Mouse (Mus musculus) limb, embryonic 13.5 days (tissue): Measurements from ENCODE around the gene Runx2. TPM values are rescaled to one million over a fixed set of nuclear protein-coding genes. Genes with fewer than 3 reads are reported as not detected.

Experiments
- ATAC-seq: fragments of 200-750 bp; cut with Nextera tagmentation; 2 replicates; pipeline ENCODE4 v1.8.0; 2017; ENCODE audit warnings: low read depth, moderate number of reproducible peaks, moderate TSS enrichment; ENCODE audit not compliant: low FRiP score
- H3K27ac ChIP-seq: fragments of 300-500 bp; sonication (generic); 2 replicates; pipeline ENCODE4 v1.5.1; 2015; ENCODE audit warnings: inconsistent platforms, mild to moderate bottlenecking, moderate library complexity
- H3K27me3 ChIP-seq: fragments of 300-500 bp; sonication (generic); 2 replicates; pipeline ENCODE4 v1.6.1; 2015; ENCODE audit warnings: mild to moderate bottlenecking, inconsistent platforms
- H3K36me3 ChIP-seq: fragments of 300-500 bp; sonication (generic); 2 replicates; pipeline ENCODE4 v1.6.1; 2015; ENCODE audit warnings: inconsistent platforms, mild to moderate bottlenecking, moderate library complexity
- H3K4me1 ChIP-seq: fragments of 300-500 bp; sonication (generic); 2 replicates; pipeline ENCODE4 v1.6.1; 2015; ENCODE audit warnings: inconsistent platforms
- H3K4me2 ChIP-seq: fragments of 300-500 bp; sonication (generic); replicated peaks from 2 replicates; pipeline ENCODE4 v1.6.1; 2015; ENCODE audit warnings: inconsistent platforms, mild to moderate bottlenecking, moderate library complexity
- H3K4me3 ChIP-seq: fragments of 300-500 bp; sonication (generic); 2 replicates; pipeline ENCODE4 v1.5.1; 2015; ENCODE audit warnings: moderate library complexity, mild to moderate bottlenecking, inconsistent platforms
- H3K9ac ChIP-seq: fragments of 300-500 bp; sonication (generic); 2 replicates; pipeline ENCODE4 v1.6.1; 2015; ENCODE audit warnings: mild to moderate bottlenecking, inconsistent platforms
- H3K9me3 ChIP-seq: fragments of 300-500 bp; sonication (generic); 2 replicates; pipeline ENCODE4 v1.6.1; 2016; ENCODE audit warnings: inconsistent platforms
- WGBS: fragments of 180-500 bp; shearing (Covaris S2); methylation state at CpG from one replicate; pipeline ENCODE4 v1.1.7; 2015; 5-methylcytosine and 5-hydroxymethylcytosine counted together
- polyA plus RNA-seq: library from polyadenylated mRNA; unstranded; fragments of >200 nt; fragmentation: Nextera tagmentation; extraction: Ambion mirVana; gene quantifications from 2 replicates; pipeline ENCODE4 v1.2.1, GENCODE M21; 2015

The Runx2 gene
- polyA plus RNA-seq, 1 experiment from 2014 or later, result 15.1 TPM

DNA sequence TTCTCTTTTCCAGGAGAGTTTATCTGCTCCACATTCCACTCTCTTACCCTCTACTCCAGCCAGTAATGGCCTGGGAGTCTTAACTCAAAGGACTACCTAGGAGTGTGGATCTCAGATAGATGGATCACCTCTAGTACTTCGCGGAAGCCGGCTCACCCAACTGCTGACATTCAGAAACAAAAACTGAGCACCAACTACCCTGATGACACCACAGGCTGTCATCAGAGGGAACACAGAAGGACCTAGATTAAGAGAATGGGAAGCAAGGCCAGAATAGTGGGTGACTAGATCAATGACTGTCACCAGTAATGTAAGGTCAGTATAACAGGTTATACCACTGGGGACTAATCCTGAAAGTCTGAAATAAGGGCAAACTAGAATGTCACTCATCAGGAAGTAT, 106.6 kb downstream of the Runx2 start:
- no peaks in the 10 kb centered on the region for H3K9me3 ChIP-seq
- H3K36me3 ChIP-seq, result no peaks in the 10 kb centered on the region
- 99% methylated on average over 3 of the region's 3 CpGs for WGBS
- H3K27ac ChIP-seq, result no peak overlapping the region
- H3K27me3 ChIP-seq, result peaks cover 17% of the 10 kb centered on the region
- no peak for ATAC-seq
- H3K4me3 ChIP-seq, result no peak overlapping the region
- no peak overlapping the region for H3K4me2 ChIP-seq
- H3K4me1 ChIP-seq, result peaks cover 28% of the 10 kb centered on the region
- H3K9ac ChIP-seq, result no peak overlapping the region

DNA sequence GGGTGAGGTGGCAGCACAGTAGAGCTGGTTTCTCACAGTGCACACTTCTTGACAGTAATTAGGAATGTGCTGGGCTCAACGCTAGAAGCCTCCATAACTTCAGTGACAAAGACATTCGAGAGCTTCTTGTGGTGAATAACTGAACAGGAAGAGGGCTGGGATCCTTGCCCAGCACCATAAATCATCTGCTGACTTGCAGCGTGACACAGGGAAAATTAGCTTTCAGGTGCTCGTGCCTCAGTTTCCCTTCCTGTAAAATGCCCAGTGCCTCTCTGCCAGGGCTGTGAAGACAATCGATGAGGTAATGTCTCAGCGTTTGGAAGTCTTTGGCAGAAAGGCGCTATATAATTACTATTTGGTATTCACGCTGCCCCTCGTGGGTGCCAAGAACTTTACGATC, 108.1 kb downstream of the Runx2 start:
- ATAC-seq, result no peak
- H3K9me3 ChIP-seq, result no peaks in the 10 kb centered on the region
- no peak overlapping the region for H3K4me3 ChIP-seq
- H3K27me3 ChIP-seq, result peaks cover 17% of the 10 kb centered on the region
- WGBS, result 68% methylated on average over 10 of the region's 10 CpGs
- peaks cover 28% of the 10 kb centered on the region for H3K4me1 ChIP-seq
- H3K27ac ChIP-seq, result no peak overlapping the region
- H3K9ac ChIP-seq, result no peak overlapping the region
- no peak overlapping the region for H3K4me2 ChIP-seq
- H3K36me3 ChIP-seq, result no peaks in the 10 kb centered on the region

DNA sequence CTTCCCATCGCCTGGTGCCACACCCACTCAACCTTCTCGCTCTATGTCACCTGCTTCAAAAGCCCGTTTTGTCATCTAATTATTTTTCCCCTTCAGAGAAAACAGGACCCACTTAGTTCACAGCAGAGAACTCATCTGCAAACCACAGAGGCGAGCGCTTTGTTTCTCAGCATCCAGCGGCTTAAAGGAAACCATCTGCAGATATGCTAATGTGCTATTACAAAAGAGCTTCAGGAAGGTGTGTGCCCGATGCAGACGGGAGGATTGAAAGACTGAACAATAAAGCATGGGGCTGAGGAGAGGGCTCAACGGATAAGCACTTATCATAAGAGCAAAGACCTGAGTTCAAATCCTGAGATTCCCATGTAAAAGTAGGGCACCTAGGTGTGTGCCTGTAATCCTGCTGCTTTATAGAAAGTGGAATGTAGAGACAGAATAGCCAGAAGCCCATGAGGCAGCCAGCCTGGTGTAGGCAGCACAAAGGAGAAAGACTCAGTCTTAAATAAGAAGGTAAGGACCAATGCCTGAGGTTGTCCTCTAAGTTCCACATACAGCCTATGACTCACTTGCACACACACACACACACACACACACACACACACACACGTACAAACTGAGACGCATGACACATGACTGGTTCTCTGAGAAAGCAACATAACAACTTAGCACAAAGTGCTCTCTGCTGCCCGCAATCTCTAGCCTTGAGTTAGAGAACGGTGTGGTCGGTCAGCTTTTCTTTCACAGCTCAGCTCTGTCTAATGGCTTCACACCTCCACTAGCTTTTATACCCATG, 111.9 kb downstream of the Runx2 start:
- Histone ChIP-seq H3K4me3 (no peak overlapping the region), H3K36me3 (no peaks in the 10 kb centered on the region), H3K4me1 (peaks cover 15% of the 10 kb centered on the region), H3K4me2 (no peak overlapping the region), H3K9ac (no peak overlapping the region), H3K27ac (no peak overlapping the region), H3K9me3 (no peaks in the 10 kb centered on the region), H3K27me3 (peaks cover 17% of the 10 kb centered on the region)
- WGBS, result 65% methylated on average over 14 of the region's 14 CpGs
- ATAC-seq, result no peak

DNA sequence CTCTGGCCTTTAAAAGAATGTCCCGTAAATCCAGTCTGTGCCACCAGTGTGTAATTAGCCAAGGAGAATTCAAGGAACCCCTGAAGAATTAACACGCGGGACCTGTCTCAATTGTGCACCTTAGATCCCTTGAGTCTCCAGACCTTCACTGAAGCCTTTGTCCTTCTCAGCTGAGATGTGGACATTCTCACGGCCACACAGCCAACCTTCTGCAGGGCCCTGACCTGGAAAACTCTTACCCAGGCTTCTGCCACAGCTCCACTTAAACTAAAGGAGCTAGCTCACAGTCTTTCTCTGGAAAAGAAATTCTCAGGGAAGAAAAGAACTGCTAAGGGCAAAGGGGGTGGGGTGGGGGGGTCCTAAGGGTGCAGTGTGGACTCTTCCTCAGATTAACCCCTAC, 113.1 kb downstream of the Runx2 start:
- no peaks in the 10 kb centered on the region for H3K36me3 ChIP-seq

DNA sequence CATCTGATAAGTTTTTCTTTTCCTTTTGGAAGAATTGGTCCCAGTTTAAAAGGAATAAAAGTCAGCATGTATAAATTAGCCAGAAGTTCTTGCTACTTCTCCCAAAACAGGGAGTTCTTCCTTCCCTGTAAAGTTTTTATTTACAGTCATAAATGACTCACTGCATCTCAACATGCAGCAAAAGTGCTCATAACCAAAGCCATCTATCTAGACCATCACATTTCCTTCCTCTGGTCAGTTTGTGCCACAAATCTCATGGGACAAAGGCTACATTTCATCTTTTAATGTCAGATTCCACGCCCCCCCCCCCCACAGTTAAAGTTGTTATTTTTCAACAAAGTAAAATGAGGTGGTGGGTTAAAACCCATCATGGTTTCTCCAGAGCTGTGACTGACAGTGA, 114.3 kb downstream of the Runx2 start:
- H3K9me3 ChIP-seq, result no peaks in the 10 kb centered on the region
- H3K4me2 ChIP-seq, result no peak overlapping the region
- ATAC-seq, result no peak
- no peaks in the 10 kb centered on the region for H3K36me3 ChIP-seq
- H3K27ac ChIP-seq, result no peak overlapping the region
- no peak overlapping the region for H3K9ac ChIP-seq
- no peak overlapping the region for H3K4me3 ChIP-seq
- H3K4me1 ChIP-seq, result peaks cover 10% of the 10 kb centered on the region; the same call in 1 of the 2 replicates
- H3K27me3 ChIP-seq, result peaks cover 17% of the 10 kb centered on the region; the same call in 1 of the 2 replicates
- 71% methylated on average over 1 of the region's 1 CpGs for WGBS

More for the DNA sequence above, 113.1 kb downstream of the Runx2 start:
- Histone ChIP-seq H3K27me3 (peaks cover 17% of the 10 kb centered on the region), H3K4me2 (no peak overlapping the region), H3K27ac (no peak overlapping the region), H3K9ac (no peak overlapping the region), H3K9me3 (no peaks in the 10 kb centered on the region), H3K4me3 (no peak overlapping the region), H3K4me1 (peaks cover 12% of the 10 kb centered on the region)
- ATAC-seq, result no peak
- WGBS, result 86% methylated on average over 4 of the region's 4 CpGs

DNA sequence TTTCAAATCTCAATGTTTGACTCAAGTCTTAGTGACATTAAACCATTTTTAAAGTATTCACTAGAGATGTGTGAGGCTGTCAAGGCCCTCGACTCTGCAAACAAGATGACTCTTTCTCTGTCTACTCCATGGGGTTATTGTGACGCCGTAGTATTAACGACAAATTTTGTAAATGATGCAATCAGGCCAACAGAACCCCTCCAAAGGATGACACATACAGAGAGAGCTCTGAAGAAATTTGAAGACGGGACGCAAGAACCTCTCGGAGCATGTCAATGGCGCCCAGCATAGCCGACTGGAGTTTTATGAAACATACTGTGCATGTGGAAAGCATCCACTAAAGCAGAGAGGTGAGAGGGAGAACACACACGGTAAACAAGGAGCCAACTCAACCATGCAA, 117.5 kb downstream of the Runx2 start:
- Histone ChIP-seq H3K36me3 (no peaks in the 10 kb centered on the region), H3K4me2 (no peak overlapping the region), H3K4me1 (0 out of 2 replicates have a peak, but pooled peaks cover 4% of the 10 kb centered on the region), H3K9ac (no peak overlapping the region), H3K27me3 (no peaks in the 10 kb centered on the region), H3K4me3 (no peak overlapping the region), H3K27ac (no peak overlapping the region), H3K9me3 (no peaks in the 10 kb centered on the region)
- 88% methylated on average over 10 of the region's 10 CpGs for WGBS
- ATAC-seq, result no peak

DNA sequence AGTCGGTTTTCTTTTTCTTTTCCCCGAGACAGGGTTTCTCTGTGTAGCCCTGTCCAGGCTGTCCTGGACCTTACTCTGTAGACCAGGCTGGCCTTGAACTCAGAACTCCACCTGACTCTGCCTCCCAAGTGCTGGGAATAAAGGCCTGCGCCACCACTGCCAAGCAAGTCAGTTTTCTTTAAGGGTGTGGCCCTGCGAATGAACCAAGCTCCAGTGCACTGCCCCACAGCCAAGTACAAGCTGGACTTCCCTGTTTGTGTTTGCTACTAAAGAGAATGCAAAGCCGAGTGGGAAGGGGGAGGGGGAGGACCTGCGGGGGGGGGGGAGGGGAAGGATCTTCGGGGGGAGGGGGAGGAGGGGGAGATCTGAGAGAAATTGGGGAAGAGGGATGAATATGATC, 121.0 kb downstream of the Runx2 start:
- Histone ChIP-seq H3K9ac (no peak overlapping the region), H3K27ac (no peak overlapping the region), H3K27me3 (peaks cover 4% of the 10 kb centered on the region; the same call in 1 of the 2 replicates), H3K4me3 (no peak overlapping the region), H3K9me3 (no peaks in the 10 kb centered on the region), H3K36me3 (no peaks in the 10 kb centered on the region), H3K4me1 (peaks cover 4% of the 10 kb centered on the region), H3K4me2 (no peak overlapping the region)
- ATAC-seq, result no peak
- WGBS, result 80% methylated on average over 5 of the region's 7 CpGs

DNA sequence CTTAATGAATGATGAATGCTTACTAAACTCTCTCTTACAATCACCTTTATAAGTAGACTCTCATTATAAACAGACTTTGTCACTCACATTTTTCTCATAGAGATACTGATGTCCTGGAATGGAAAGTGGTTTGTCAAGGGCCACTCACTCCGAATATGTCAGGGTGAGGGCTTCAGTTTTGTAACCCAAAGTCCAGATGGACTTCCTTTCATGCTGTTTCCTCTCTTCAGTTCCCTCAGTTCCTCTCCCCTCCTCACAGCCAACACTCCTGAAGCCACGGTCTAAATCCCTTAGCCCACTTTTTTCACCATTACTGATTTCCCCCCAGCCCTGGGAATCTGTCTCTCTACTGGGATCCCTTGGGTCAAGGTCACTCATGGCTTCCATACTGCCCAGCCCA, 123.1 kb downstream of the Runx2 start:
- WGBS, result 75% methylated on average over 2 of the region's 2 CpGs
- no peak for ATAC-seq
- no peak overlapping the region for H3K4me3 ChIP-seq
- H3K36me3 ChIP-seq, result no peaks in the 10 kb centered on the region
- H3K9me3 ChIP-seq, result no peaks in the 10 kb centered on the region
- peaks cover 4% of the 10 kb centered on the region; the same call in 1 of the 2 replicates for H3K27me3 ChIP-seq
- no peak overlapping the region for H3K4me2 ChIP-seq
- H3K9ac ChIP-seq, result no peak overlapping the region
- H3K4me1 ChIP-seq, result peaks cover 4% of the 10 kb centered on the region
- H3K27ac ChIP-seq, result no peak overlapping the region

DNA sequence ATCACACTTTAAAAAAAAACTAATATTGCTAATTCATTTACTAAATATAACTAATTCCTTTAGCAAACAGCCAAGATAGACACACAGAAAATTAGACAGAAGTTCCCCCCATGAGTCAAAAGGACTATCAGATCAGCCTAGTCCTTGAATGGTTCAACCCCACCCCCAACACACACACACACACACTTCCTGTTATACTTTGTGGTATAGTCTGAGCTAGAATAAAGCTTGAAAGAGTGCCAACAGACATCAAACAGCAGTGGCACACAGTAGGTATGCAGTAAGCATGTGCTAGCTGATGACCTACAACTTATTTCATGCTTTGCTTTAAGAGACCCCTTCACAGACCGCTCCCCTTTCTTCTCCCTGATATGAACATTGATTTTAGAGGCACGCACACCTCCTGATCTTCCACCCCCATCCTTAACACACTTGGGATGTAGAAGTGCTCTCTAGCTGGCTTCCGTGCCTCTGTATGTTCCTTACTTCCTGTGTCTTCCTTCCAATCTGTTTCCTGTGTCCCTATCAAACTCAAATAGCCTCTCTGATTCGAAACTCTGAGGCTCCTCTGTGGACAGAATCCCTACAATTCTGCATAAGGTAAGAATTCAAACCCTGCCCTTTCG, 124.1 kb downstream of the Runx2 start:
- Histone ChIP-seq H3K27ac (no peak overlapping the region), H3K36me3 (no peaks in the 10 kb centered on the region), H3K9me3 (no peaks in the 10 kb centered on the region), H3K9ac (no peak overlapping the region), H3K4me1 (peaks cover 6% of the 10 kb centered on the region), H3K27me3 (peaks cover 4% of the 10 kb centered on the region; the same call in 1 of the 2 replicates), H3K4me3 (no peak overlapping the region), H3K4me2 (no peak overlapping the region)
- 88% methylated on average over 5 of the region's 5 CpGs for WGBS
- no peak for ATAC-seq

DNA sequence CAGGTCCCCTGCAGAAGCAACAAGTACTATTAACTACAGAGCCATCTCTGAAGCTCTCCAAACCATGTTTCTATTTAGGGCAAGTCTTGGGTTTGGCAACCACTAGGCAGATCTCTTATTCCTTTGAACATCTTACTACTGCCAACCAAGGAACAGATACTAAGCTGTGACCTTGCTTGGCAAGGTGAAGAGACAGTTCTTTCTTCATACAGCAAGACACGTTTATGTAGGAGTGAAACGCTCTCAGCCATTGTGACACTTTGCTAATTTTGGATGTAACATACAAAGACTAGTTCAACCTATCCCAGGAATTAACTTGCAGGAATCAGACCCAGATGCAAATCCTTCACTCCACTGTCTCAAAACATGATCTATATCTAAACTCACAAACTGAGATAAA, 126.3 kb downstream of the Runx2 start:
- no peak overlapping the region for H3K4me2 ChIP-seq
- no peaks in the 10 kb centered on the region for H3K36me3 ChIP-seq
- H3K4me1 ChIP-seq, result peaks cover 13% of the 10 kb centered on the region
- H3K27ac ChIP-seq, result no peak overlapping the region
- 89% methylated on average over 2 of the region's 2 CpGs for WGBS
- no peak overlapping the region for H3K4me3 ChIP-seq
- no peak overlapping the region for H3K9ac ChIP-seq
- ATAC-seq, result no peak
- H3K9me3 ChIP-seq, result no peaks in the 10 kb centered on the region
- peaks cover 5% of the 10 kb centered on the region; the same call in 1 of the 2 replicates for H3K27me3 ChIP-seq

DNA sequence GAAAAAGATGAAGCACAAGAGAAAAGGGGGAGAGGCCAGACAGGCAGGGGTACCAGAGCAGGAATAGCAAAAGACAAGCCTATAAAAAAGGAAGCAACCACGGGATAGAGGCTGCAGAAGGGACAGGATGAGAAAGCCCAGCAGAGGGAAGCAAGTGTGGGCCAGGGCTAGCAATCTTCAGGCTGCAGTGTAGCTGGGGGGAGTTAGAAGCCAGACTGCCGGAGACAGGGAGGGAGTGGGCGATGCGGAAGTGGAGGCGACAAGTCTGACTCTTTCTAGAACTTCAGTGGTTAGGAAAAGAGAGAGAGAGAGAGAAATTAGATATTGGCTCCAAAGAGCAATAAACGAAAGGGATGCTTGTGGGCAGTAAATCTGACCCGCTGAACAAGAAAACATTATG, 129.1 kb downstream of the Runx2 start:
- Histone ChIP-seq H3K9ac (no peak overlapping the region), H3K27me3 (0 out of 2 replicates have a peak, but pooled peaks cover 2% of the 10 kb centered on the region), H3K36me3 (no peaks in the 10 kb centered on the region), H3K4me2 (peak overlapping the region; percentile 11; the same call in 1 of the 2 replicates), H3K4me3 (no peak overlapping the region), H3K9me3 (no peaks in the 10 kb centered on the region), H3K27ac (no peak overlapping the region), H3K4me1 (peaks cover 18% of the 10 kb centered on the region)
- 28% methylated on average over 7 of the region's 7 CpGs for WGBS
- no peak for ATAC-seq

DNA sequence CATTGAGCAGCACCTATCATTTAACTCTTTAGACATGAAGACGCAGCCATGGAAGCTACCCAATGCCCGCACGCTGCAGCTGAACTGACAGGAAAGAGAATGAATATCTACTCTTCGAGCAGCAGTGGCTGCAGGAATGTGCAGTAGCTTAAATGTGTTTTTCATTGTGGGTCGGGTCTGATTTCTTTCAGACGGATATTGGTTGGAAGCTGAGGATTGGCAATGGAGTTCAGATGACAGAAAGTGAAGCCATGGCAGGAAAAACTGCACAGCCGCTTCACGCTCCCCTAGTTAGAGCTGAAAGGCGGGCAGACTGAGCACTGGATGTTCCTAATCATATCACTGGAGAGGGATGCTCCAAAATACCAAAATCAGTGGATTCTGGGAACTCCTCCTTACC, 131.6 kb downstream of the Runx2 start:
- peaks cover 15% of the 10 kb centered on the region for H3K4me1 ChIP-seq
- H3K4me2 ChIP-seq, result no peak overlapping the region
- no peaks in the 10 kb centered on the region; the same call in 1 of the 2 replicates for H3K36me3 ChIP-seq
- 57% methylated on average over 9 of the region's 9 CpGs for WGBS
- no peak overlapping the region for H3K9ac ChIP-seq
- ATAC-seq, result no peak
- H3K27ac ChIP-seq, result no peak overlapping the region
- 0 out of 2 replicates have a peak, but pooled peaks cover 2% of the 10 kb centered on the region for H3K27me3 ChIP-seq
- H3K4me3 ChIP-seq, result no peak overlapping the region
- H3K9me3 ChIP-seq, result peaks cover 7% of the 10 kb centered on the region
